Mouse (Mus musculus) kidney, postnatal 10 days (tissue): ENCODE measurements at regions not wholly inside any gene's neighbourhood (a gene's known extent, or its start where the extent isn't known, plus 50 kb on each side); places are given as distances from the start of the nearest gene placed in this dataset.

Experiments
- DNase-seq: peaks from one replicate; pipeline ENCODE4 v3.0.0; 2021; ENCODE audit warnings: mixed read lengths

DNA sequence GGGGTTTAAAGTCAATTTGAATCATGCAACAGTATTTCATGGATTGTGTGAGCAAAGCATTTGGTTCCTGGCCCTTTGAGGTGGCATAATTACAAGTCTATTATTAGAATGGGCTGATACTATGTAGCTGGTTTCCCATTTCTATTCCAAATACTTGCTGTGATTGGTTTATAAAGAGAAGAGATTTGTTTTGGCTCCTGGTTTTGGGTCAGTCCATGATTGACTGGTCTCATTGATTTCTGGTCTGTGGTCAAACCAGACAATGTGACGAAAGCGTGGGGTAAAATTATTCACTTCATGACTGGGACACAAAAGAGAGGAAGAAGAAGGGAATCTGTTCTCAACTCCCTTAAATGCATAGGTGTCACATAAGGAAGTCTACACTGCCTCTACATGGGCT, 147.0 kb upstream of the Dlgap1 start:
- DNase-seq, result no peak

DNA sequence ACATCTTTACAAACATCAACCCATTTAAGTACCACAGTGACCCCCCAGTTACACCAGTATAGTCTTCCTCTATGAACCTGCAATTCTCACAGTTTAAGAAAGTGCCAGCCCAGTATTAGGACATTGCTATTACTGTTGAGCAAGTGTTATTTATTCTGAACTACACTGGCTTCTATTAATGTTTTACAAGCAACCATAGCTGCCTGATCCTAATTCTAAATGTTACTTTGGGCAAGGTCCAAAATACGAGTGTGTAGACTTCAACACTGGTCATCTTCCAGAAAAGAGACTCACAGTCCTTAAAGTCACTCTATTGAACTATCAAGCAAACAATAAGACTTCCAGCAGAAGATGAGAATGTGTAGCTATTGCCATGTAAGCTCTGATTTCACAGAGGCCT, 146.0 kb upstream of the Dlgap1 start:
- no peak for DNase-seq

DNA sequence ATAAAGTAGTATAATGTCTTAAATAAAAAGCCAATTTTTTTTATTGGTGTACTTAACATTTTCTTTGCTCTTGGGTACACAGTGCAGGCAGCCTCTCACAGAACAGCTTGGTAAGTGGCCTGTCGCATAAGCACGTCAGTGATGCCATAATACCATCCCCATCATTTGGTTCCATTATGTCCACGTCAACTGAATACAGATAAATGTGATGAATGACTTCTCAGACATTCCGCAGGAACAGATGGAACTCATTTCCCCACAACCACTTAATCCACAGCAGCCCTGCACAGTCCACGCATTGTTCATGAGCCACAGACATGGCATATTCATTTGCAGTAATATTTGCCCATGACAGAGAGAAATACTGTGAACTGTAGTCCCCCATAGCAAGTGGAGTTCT, 127.6 kb upstream of the Dlgap1 start:
- DNase-seq, result no peak

DNA sequence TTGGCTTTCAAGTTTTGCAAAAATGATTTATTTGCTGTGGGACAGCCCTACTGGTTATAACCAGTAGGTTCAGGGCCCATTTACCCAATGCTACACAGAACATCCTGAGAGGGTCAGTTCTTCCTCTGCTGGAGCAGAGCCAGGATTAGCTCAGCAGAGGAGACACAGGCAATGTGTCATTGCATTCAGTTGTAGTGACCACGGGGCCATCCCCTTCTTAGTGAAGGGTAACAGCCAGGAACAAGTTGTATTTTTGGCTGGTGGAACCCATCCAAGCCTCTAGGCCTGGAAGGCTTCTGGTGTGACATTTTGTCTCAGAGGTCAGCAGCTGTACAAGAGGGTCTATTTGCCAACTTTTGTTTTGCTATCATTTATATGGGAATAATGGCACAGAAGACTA, 120.6 kb upstream of the Dlgap1 start:
- no peak for DNase-seq

DNA sequence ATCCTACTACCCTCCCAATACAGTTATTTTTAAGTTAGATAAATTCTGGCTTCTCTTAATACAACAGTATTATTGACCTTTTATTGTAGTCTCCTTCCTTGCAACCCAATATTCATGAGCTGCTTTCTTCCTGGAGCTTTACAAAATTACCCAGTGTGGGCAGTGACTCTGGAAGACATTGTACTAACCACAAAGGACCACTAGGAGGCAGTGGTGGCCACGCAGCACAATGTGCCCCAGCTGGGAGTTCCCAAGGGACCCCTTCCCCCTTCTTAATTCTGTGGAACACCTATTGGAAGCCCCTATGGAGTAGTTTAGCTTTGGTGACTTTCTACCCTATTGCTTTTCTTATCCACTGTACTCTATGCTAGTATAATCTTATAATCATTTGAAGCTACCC, 118.8 kb upstream of the Dlgap1 start:
- DNase-seq, result no peak

DNA sequence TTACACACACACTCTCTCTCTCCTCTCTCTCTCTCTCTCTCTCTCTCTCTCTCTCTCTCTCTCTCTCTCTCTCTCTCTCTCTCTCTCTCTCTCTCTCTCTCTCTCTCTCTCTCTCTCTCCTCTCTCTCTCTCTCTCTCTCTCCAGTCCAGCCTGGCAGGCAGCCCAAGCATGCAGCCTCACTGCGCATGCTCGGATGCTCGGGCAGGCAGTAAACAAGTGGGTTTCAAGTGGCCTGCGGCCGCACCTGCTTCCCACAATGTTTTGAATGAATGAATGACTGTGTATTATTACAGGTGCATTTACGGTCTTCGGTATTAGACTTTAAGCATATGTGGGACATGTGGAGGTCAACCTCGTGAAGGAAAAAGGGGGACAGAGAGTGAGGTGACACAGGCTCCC, 88.9 kb upstream of the Dlgap1 start:
- peak; percentile 8 for DNase-seq

DNA sequence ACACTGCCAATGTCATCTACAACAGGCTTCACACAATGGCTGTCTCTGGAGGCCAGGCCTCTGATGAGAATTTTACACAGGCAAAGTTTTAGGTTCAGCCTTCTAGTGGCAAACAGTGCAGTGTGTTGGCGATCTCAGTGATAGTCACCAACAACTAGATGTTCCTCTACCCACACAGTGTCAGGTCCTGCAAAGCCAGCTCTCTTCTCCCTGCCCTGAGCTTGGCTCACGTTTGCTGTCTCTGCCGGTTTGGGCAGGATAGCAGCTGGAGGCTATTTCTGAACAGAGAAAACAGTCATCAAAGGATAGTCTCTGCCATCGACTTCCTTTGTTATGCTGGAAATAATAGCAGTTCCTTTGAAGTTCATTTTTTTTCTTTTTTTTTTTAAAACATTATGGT, 74.9 kb upstream of the Dlgap1 start:
- DNase-seq, result no peak
